Mouse (Mus musculus): ENCODE measurements around the gene Usp37. TPM values are rescaled to one million over a fixed set of nuclear protein-coding genes. Genes with fewer than 3 reads are reported as not detected.

Usp37 gene
- polyA plus RNA-seq, 1 experiment, result 1.2 TPM

DNA sequence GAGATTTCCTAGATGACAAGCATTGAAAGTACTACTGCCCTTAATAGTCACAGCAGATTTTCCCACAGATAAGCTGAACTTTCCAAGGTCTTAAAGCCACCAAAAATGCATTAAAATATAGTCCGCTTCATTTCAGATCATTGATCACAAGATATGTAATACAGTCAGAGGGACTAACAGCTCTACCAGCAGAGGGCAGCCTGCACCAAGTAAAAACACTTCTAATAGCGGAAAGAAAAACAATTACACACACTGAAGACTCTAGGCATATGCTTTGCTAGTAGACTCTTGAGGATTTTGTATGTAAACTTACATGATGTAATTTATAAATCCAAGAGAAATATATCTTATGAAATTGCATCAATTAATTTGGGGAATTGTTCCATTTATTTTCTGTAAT is 83.8 kb downstream of the Usp37 start:
- TF ChIP-seq CTCF (IDR thresholded peaks at IDR 0.05; ENCODE audit: extremely low read depth, insufficient read length, insufficient replicate concordance, low read depth, low read length) (no peak), POLR2A (IDR thresholded peaks at IDR 0.05; ENCODE audit: low read depth, low read length) (no peak)
- WGBS, result 48% methylated on average over 2 of the region's 2 CpGs

GRCm38 (mm10) chr1:74452611-74453045 is 91.5 kb downstream of the Usp37 start:
- Histone ChIP-seq H3K27ac (ENCODE audit: insufficient read depth, low read depth, low read length) (peak overlapping the region; percentile 29), H3K36me3 (ENCODE audit: control insufficient read depth, insufficient read depth, low read length) (peaks cover 31% of the 10 kb centered on the region), H3K4me3 (ENCODE audit: low read depth, low read length) (no peak overlapping the region), H3K4me1 (ENCODE audit: control insufficient read depth, insufficient read depth, insufficient read length, low read length) (no peaks in the 10 kb centered on the region), H3K27me3 (ENCODE audit: control insufficient read depth, insufficient read depth, low read length) (no peaks in the 10 kb centered on the region)
- TF ChIP-seq CTCF (IDR thresholded peaks at IDR 0.05; ENCODE audit: extremely low read depth, insufficient read length, insufficient replicate concordance, low read depth, low read length) (peak; percentile 41; the same call in 1 of the 2 replicates), POLR2A (IDR thresholded peaks at IDR 0.05; ENCODE audit: low read depth, low read length) (no peak)
- WGBS, result 18% methylated on average over 4 of the region's 4 CpGs

More for the DNA sequence above, 83.8 kb downstream of the Usp37 start:
- H3K27me3 ChIP-seq (ENCODE audit: control insufficient read depth, insufficient read depth, low read length), result no peaks in the 10 kb centered on the region
- no peaks in the 10 kb centered on the region for H3K4me1 ChIP-seq (ENCODE audit: control insufficient read depth, insufficient read depth, insufficient read length, low read length)
- no peak overlapping the region for H3K4me3 ChIP-seq (ENCODE audit: low read depth, low read length)
- H3K27ac ChIP-seq (ENCODE audit: insufficient read depth, low read depth, low read length), result no peak overlapping the region
- H3K36me3 ChIP-seq (ENCODE audit: control insufficient read depth, insufficient read depth, low read length), result peaks cover 27% of the 10 kb centered on the region

- no peak overlapping the region for H3K27ac ChIP-seq (ENCODE audit: insufficient read depth, low read depth, low read length)
- 95% methylated on average over 2 of the region's 2 CpGs for WGBS
These were observed 99.5 kb downstream of the Usp37 start for GRCm38 (mm10) chr1:74444538-74444937.

GRCm38 (mm10) chr1:74439166-74439876 is 104.8 kb downstream of the Usp37 start:
- no peak overlapping the region for H3K27ac ChIP-seq (ENCODE audit: insufficient read depth, low read depth, low read length)
- TF ChIP-seq POLR2A (IDR thresholded peaks at IDR 0.05; ENCODE audit: low read depth, low read length) (no peak), CTCF (IDR thresholded peaks at IDR 0.05; ENCODE audit: extremely low read depth, insufficient read length, insufficient replicate concordance, low read depth, low read length) (no peak)
- no peak overlapping the region for H3K4me3 ChIP-seq (ENCODE audit: low read depth, low read length)
- 84% methylated on average over 19 of the region's 19 CpGs for WGBS
- peaks cover 32% of the 10 kb centered on the region for H3K36me3 ChIP-seq (ENCODE audit: control insufficient read depth, insufficient read depth, low read length)
- peaks cover 8% of the 10 kb centered on the region; the same call in 1 of the 2 replicates for H3K4me1 ChIP-seq (ENCODE audit: control insufficient read depth, insufficient read depth, insufficient read length, low read length)
- no peaks in the 10 kb centered on the region for H3K27me3 ChIP-seq (ENCODE audit: control insufficient read depth, insufficient read depth, low read length)

More at GRCm38 (mm10) chr1:74444538-74444937, 99.5 kb downstream of the Usp37 start:
- H3K36me3 ChIP-seq (ENCODE audit: control insufficient read depth, insufficient read depth, low read length), result peaks cover 30% of the 10 kb centered on the region
- H3K27me3 ChIP-seq (ENCODE audit: control insufficient read depth, insufficient read depth, low read length), result no peaks in the 10 kb centered on the region
- H3K4me3 ChIP-seq (ENCODE audit: low read depth, low read length), result no peak overlapping the region
- H3K4me1 ChIP-seq (ENCODE audit: control insufficient read depth, insufficient read depth, insufficient read length, low read length), result no peaks in the 10 kb centered on the region
- TF ChIP-seq POLR2A (IDR thresholded peaks at IDR 0.05; ENCODE audit: low read depth, low read length), result no peak
- TF ChIP-seq CTCF (IDR thresholded peaks at IDR 0.05; ENCODE audit: extremely low read depth, insufficient read length, insufficient replicate concordance, low read depth, low read length), result no peak

- H3K27ac ChIP-seq (ENCODE audit: insufficient read depth, low read depth, low read length), result peak overlapping the region; percentile 30; the same call in 1 of the 2 replicates
- H3K27me3 ChIP-seq (ENCODE audit: control insufficient read depth, insufficient read depth, low read length), result no peaks in the 10 kb centered on the region
- H3K4me3 ChIP-seq (ENCODE audit: low read depth, low read length), result no peak overlapping the region
- peaks cover 13% of the 10 kb centered on the region; the same call in 1 of the 2 replicates for H3K4me1 ChIP-seq (ENCODE audit: control insufficient read depth, insufficient read depth, insufficient read length, low read length)
- peaks cover 44% of the 10 kb centered on the region for H3K36me3 ChIP-seq (ENCODE audit: control insufficient read depth, insufficient read depth, low read length)
- TF ChIP-seq POLR2A (IDR thresholded peaks at IDR 0.05; ENCODE audit: low read depth, low read length) (no peak), CTCF (IDR thresholded peaks at IDR 0.05; ENCODE audit: extremely low read depth, insufficient read length, insufficient replicate concordance, low read depth, low read length) (no peak)
- 39% methylated on average over 8 of the region's 8 CpGs for WGBS
These were observed 106.2 kb downstream of the Usp37 start for GRCm38 (mm10) chr1:74437702-74438427.

- WGBS, result 18% methylated on average over 6 of the region's 6 CpGs
- Histone ChIP-seq H3K27me3 (ENCODE audit: control insufficient read depth, insufficient read depth, low read length) (no peaks in the 10 kb centered on the region), H3K36me3 (ENCODE audit: control insufficient read depth, insufficient read depth, low read length) (peaks cover 53% of the 10 kb centered on the region), H3K4me1 (ENCODE audit: control insufficient read depth, insufficient read depth, insufficient read length, low read length) (peaks cover 20% of the 10 kb centered on the region; the same call in 1 of the 2 replicates), H3K27ac (ENCODE audit: insufficient read depth, low read depth, low read length) (peak overlapping the region; percentile 92), H3K4me3 (ENCODE audit: low read depth, low read length) (no peak overlapping the region)
- TF ChIP-seq CTCF (IDR thresholded peaks at IDR 0.05; ENCODE audit: extremely low read depth, insufficient read length, insufficient replicate concordance, low read depth, low read length) (no peak), POLR2A (IDR thresholded peaks at IDR 0.05; ENCODE audit: low read depth, low read length) (no peak; the same call in 1 of the 2 replicates)
These were observed 108.5 kb downstream of the Usp37 start for GRCm38 (mm10) chr1:74435563-74435962.

- 17% methylated on average over 5 of the region's 5 CpGs for WGBS
- peak overlapping the region; percentile 95 for H3K27ac ChIP-seq (ENCODE audit: insufficient read depth, low read depth, low read length)
- no peaks in the 10 kb centered on the region for H3K27me3 ChIP-seq (ENCODE audit: control insufficient read depth, insufficient read depth, low read length)
- peaks cover 20% of the 10 kb centered on the region; the same call in 1 of the 2 replicates for H3K4me1 ChIP-seq (ENCODE audit: control insufficient read depth, insufficient read depth, insufficient read length, low read length)
- H3K4me3 ChIP-seq (ENCODE audit: low read depth, low read length), result no peak overlapping the region
- TF ChIP-seq CTCF (IDR thresholded peaks at IDR 0.05; ENCODE audit: extremely low read depth, insufficient read length, insufficient replicate concordance, low read depth, low read length) (no peak), POLR2A (IDR thresholded peaks at IDR 0.05; ENCODE audit: low read depth, low read length) (no peak)
- peaks cover 56% of the 10 kb centered on the region for H3K36me3 ChIP-seq (ENCODE audit: control insufficient read depth, insufficient read depth, low read length)
These were observed 109.5 kb downstream of the Usp37 start for GRCm38 (mm10) chr1:74434596-74434995.
